Mouse (Mus musculus) intestine, embryonic 16.5 days (tissue): ENCODE data around the gene Zfp704. TPM values are rescaled to one million over a fixed set of nuclear protein-coding genes. Genes with fewer than 3 reads are reported as not detected.

Experiments
- ATAC-seq: fragments of 200-750 bp; cut with Nextera tagmentation; 2 replicates; pipeline ENCODE4 v1.8.0; 2017; ENCODE audit warnings: moderate TSS enrichment, moderate library complexity
- H3K27ac ChIP-seq: fragments of 300-500 bp; sonication (generic); 2 replicates; pipeline ENCODE4 v1.5.1; 2014; ENCODE audit warnings: mild to moderate bottlenecking, low read length
- H3K27me3 ChIP-seq: fragments of 300-500 bp; sonication (generic); replicated peaks from 2 replicates; pipeline ENCODE4 v1.6.1; 2014; ENCODE audit warnings: low read length, control low read depth, mixed read lengths; ENCODE audit not compliant: control insufficient read depth, insufficient read depth
- H3K36me3 ChIP-seq: fragments of 300-500 bp; sonication (generic); 2 replicates; pipeline ENCODE4 v1.6.1; 2014; ENCODE audit warnings: low read length, control low read depth; ENCODE audit not compliant: control insufficient read depth, insufficient read depth
- H3K4me1 ChIP-seq: fragments of 300-500 bp; sonication (generic); 2 replicates; pipeline ENCODE4 v1.6.1; 2014; ENCODE audit warnings: low read length, control low read depth, mixed read lengths; ENCODE audit not compliant: control insufficient read depth, insufficient read depth
- H3K4me2 ChIP-seq: fragments of 300-500 bp; sonication (generic); 2 replicates; pipeline ENCODE4 v1.6.1; 2014; ENCODE audit warnings: low read depth, low read length, control low read depth
- H3K4me3 ChIP-seq: fragments of 300-500 bp; sonication (generic); 2 replicates; pipeline ENCODE4 v1.5.1; 2014; ENCODE audit warnings: mild to moderate bottlenecking, low read length
- H3K9ac ChIP-seq: fragments of 300-500 bp; sonication (generic); 2 replicates; pipeline ENCODE4 v1.6.1; 2014; ENCODE audit warnings: low read depth, low read length
- H3K9me3 ChIP-seq: fragments of 300-500 bp; sonication (generic); 2 replicates; pipeline ENCODE4 v1.6.1; 2016; ENCODE audit warnings: low read length, control low read depth; ENCODE audit not compliant: control insufficient read depth
- WGBS: fragments of 180-500 bp; shearing (Covaris S2); extraction: QIAGEN DNeasy Blood & Tissue Kit; methylation state at CpG from one replicate; pipeline ENCODE4 v1.1.7; 2014; 5-methylcytosine and 5-hydroxymethylcytosine counted together
- polyA plus RNA-seq: library from polyadenylated mRNA; unstranded; fragments of >200 nt; fragmentation: Nextera tagmentation; extraction: Ambion mirVana; gene quantifications from 2 replicates; pipeline ENCODE4 v1.2.1, GENCODE M21; 2015

Zfp704 gene
- polyA plus RNA-seq, 1 experiment from 2014 or later, result 4.4 TPM

GRCm38 (mm10) chr3:9516119-9516855 lies 93.6 kb downstream of the Zfp704 start:
- Histone ChIP-seq H3K4me3 (no peak overlapping the region), H3K9ac (no peak overlapping the region), H3K36me3 (no peaks in the 10 kb centered on the region), H3K4me1 (peaks cover 20% of the 10 kb centered on the region), H3K27ac (no peak overlapping the region), H3K9me3 (no peaks in the 10 kb centered on the region), H3K4me2 (no peak overlapping the region), H3K27me3 (no peaks in the 10 kb centered on the region)
- no peak for ATAC-seq
- 75% methylated on average over 7 of the region's 8 CpGs for WGBS

DNA sequence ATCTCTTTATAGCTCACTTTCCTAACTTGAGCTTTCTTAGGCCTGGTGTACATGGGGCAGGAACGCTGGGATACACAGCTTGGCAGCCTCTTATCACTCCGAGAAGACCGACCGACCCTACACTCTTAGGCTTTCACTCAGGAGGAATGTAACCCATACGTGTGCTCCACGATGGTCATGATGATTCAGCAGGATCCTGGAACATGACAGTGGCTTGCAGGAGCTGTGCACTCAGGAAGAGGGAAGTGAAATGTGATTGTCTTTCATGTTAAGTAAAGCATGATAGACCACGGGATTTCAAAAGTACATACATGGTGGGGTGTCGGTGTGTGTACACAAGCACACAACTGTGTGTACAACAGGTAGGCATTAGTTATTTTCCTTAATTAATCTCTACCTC lies 94.4 kb downstream of the Zfp704 start:
- Histone ChIP-seq H3K9me3 (no peaks in the 10 kb centered on the region), H3K4me3 (no peak overlapping the region), H3K27ac (no peak overlapping the region), H3K4me1 (peaks cover 15% of the 10 kb centered on the region), H3K4me2 (no peak overlapping the region), H3K9ac (no peak overlapping the region), H3K36me3 (no peaks in the 10 kb centered on the region), H3K27me3 (no peaks in the 10 kb centered on the region)
- WGBS, result 72% methylated on average over 8 of the region's 8 CpGs
- ATAC-seq, result no peak

GRCm38 (mm10) chr3:9513703-9514110 lies 96.2 kb downstream of the Zfp704 start:
- no peaks in the 10 kb centered on the region for H3K27me3 ChIP-seq
- H3K36me3 ChIP-seq, result no peaks in the 10 kb centered on the region
- no peaks in the 10 kb centered on the region; the same call in 1 of the 2 replicates for H3K4me1 ChIP-seq
- no peak for ATAC-seq
- H3K4me2 ChIP-seq, result no peak overlapping the region
- WGBS, result 75% methylated on average over 7 of the region's 7 CpGs
- no peak overlapping the region for H3K27ac ChIP-seq
- no peaks in the 10 kb centered on the region for H3K9me3 ChIP-seq
- no peak overlapping the region for H3K9ac ChIP-seq
- H3K4me3 ChIP-seq, result no peak overlapping the region

DNA sequence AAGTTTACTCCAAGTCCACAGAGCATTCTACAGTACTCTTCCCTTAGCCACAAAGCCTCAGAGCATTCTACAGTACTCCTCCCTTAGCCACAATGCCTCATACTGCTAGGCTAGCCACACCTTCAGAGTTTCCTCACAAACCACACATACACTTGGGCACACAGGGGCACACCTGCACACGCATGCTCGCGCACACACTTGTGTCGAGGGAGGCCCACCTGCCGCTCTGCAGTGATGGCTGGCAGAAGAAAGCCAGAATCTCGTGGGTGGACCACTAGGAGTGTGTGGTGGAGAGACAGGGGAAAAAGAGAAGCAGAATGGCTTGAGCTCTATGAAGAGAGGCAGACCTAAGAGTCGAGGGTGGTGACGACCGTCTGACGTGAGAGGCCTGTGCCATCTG lies 97.7 kb downstream of the Zfp704 start:
- WGBS, result 94% methylated on average over 10 of the region's 10 CpGs
- no peak overlapping the region for H3K27ac ChIP-seq
- no peak for ATAC-seq
- H3K9me3 ChIP-seq, result no peaks in the 10 kb centered on the region
- H3K27me3 ChIP-seq, result no peaks in the 10 kb centered on the region
- no peak overlapping the region for H3K4me3 ChIP-seq
- no peak overlapping the region for H3K4me2 ChIP-seq
- no peaks in the 10 kb centered on the region for H3K36me3 ChIP-seq
- no peak overlapping the region for H3K9ac ChIP-seq
- no peaks in the 10 kb centered on the region for H3K4me1 ChIP-seq

DNA sequence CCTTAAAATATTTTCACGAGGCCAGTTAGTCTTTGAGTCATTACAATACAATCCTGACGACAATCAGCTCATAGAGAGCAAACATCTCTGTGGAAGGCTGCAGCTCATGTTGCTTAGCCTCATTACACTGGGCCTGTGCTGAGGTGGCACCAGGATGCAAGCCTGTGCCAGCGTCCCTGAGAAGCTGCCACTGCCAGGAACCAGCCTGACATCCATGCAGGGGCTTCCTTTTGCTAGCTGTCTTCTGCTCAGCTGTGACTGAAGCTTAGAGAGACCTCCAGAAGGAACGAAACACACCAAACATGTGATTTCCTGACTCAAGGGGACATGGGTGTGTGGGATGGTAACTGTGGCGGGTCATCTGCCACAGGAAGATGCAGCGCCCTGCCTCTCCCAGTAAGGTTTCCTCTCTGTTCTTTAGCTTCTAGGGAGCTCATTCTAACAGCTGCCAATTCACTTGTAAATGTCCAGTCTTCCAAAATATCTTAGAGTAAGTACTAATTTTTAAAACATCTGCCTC lies 104.1 kb downstream of the Zfp704 start:
- WGBS, result 66% methylated on average over 6 of the region's 6 CpGs
- Histone ChIP-seq H3K9me3 (no peaks in the 10 kb centered on the region), H3K27ac (no peak overlapping the region), H3K4me1 (peaks cover 5% of the 10 kb centered on the region), H3K36me3 (no peaks in the 10 kb centered on the region), H3K4me2 (no peak overlapping the region), H3K9ac (no peak overlapping the region), H3K4me3 (no peak overlapping the region), H3K27me3 (no peaks in the 10 kb centered on the region)
- ATAC-seq, result no peak

- H3K4me2 ChIP-seq, result no peak overlapping the region
- WGBS, result 91% methylated on average over 4 of the region's 4 CpGs
- no peak for ATAC-seq
Measured at GRCm38 (mm10) chr3:9504371-9504770, 105.5 kb downstream of the Zfp704 start.

GRCm38 (mm10) chr3:9500725-9501124 lies 109.2 kb downstream of the Zfp704 start:
- Histone ChIP-seq H3K27me3 (no peaks in the 10 kb centered on the region), H3K27ac (peak overlapping the region; percentile 65), H3K9me3 (no peaks in the 10 kb centered on the region), H3K4me3 (no peak overlapping the region), H3K9ac (0 out of 2 replicates have a peak overlapping the region, but pooled peaks have one; percentile 42), H3K4me1 (peaks cover 15% of the 10 kb centered on the region), H3K36me3 (no peaks in the 10 kb centered on the region), H3K4me2 (peak overlapping the region; percentile 19; the same call in 1 of the 2 replicates)
- 12% methylated on average over 6 of the region's 6 CpGs for WGBS
- peak; percentile 96 for ATAC-seq

More at GRCm38 (mm10) chr3:9504371-9504770, 105.5 kb downstream of the Zfp704 start:
- H3K9ac ChIP-seq, result no peak overlapping the region
- no peaks in the 10 kb centered on the region for H3K9me3 ChIP-seq
- H3K27me3 ChIP-seq, result no peaks in the 10 kb centered on the region
- H3K4me1 ChIP-seq, result peaks cover 15% of the 10 kb centered on the region
- no peak overlapping the region for H3K4me3 ChIP-seq
- no peaks in the 10 kb centered on the region for H3K36me3 ChIP-seq
- H3K27ac ChIP-seq, result no peak overlapping the region

DNA sequence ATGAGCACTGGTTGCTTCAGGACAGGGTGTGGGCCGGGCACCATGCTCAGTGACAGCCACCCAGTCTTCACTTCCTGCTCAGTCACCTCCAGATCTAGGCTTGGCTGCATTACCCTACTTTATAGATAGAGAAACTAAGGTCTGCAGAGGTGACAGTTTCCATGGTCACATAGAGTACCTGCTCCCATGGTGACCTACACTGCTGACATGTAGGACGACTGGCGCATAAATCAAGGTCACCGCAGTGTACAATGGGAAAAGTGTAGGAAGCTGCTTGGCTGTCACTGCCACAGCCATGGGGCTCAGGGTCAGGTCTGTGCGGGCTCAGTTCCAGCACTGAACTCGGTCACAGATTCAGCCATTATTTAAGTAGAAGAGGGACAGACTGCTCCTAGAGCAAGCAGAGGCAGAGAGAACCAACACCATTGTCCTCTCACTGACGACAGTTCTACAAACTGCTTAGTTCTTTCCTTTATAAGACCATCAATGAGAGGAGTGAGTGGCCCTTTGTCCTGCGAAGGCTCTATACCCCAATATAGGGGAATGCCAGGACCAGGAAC lies 109.8 kb downstream of the Zfp704 start:
- Histone ChIP-seq H3K9me3 (no peaks in the 10 kb centered on the region), H3K9ac (0 out of 2 replicates have a peak overlapping the region, but pooled peaks have one; percentile 1), H3K27me3 (no peaks in the 10 kb centered on the region), H3K4me2 (peak overlapping the region; percentile 19; the same call in 1 of the 2 replicates), H3K4me3 (no peak overlapping the region), H3K36me3 (no peaks in the 10 kb centered on the region), H3K27ac (peak overlapping the region; percentile 59), H3K4me1 (peaks cover 15% of the 10 kb centered on the region)
- 54% methylated on average over 8 of the region's 8 CpGs for WGBS
- peak; percentile 63 for ATAC-seq

DNA sequence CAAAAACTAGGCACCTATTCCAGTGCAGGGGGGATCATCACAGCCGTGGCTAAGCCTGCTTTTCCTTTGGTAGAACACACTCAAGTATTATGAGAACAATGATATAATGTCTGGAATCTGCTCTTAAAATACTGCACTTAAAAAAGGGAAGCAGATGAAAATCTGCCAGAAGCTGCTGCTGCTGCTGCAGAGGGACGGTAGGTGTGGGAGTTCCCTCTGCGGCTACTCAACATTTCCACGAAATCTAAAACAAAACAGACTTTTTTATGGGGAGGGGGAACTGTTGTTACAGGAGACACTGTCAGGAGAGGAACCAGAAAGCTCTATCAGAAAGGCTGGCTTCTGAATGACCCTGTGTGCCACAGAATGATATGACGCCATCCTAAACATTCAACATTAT lies 110.4 kb downstream of the Zfp704 start:
- ATAC-seq, result no peak
- Histone ChIP-seq H3K4me2 (no peak overlapping the region), H3K4me3 (no peak overlapping the region), H3K27ac (peak overlapping the region; percentile 59; the same call in 1 of the 2 replicates), H3K4me1 (peaks cover 15% of the 10 kb centered on the region), H3K9me3 (no peaks in the 10 kb centered on the region), H3K9ac (no peak overlapping the region), H3K27me3 (no peaks in the 10 kb centered on the region), H3K36me3 (no peaks in the 10 kb centered on the region)
- 53% methylated on average over 5 of the region's 5 CpGs for WGBS
